Mouse (Mus musculus) heart, adult 2 months (tissue): ENCODE measurements at regions not wholly inside any gene's neighbourhood (a gene's known extent, or its start where the extent isn't known, plus 50 kb on each side); places are given as distances from the start of the nearest gene placed in this dataset.
"Not testable (repeated sequence)": the region's sequence is repeated elsewhere in the genome, so short reads cannot be mapped to it uniquely, and the experiment has no call there.

ENCODE experiments used
- CTCF ChIP-seq: fragments of 200-600 bp; IDR thresholded peaks from 2 replicates; pipeline ENCODE4 v1.8.1; 2022; ENCODE audit warnings: antibody characterized with exemption, mild to moderate bottlenecking, moderate library complexity
- EP300 ChIP-seq: fragments of 200-500 bp; IDR thresholded peaks from 2 replicates; pipeline ENCODE4 v1.6.1; 2011; ENCODE audit warnings: low read depth, low read length, control low read depth; ENCODE audit not compliant: insufficient read depth
- POLR2A ChIP-seq: fragments of 200-500 bp; IDR thresholded peaks from 2 replicates; pipeline ENCODE4 v1.6.1; 2011; ENCODE audit warnings: mild to moderate bottlenecking, low read depth, low read length, control low read depth; ENCODE audit not compliant: insufficient read depth

DNA sequence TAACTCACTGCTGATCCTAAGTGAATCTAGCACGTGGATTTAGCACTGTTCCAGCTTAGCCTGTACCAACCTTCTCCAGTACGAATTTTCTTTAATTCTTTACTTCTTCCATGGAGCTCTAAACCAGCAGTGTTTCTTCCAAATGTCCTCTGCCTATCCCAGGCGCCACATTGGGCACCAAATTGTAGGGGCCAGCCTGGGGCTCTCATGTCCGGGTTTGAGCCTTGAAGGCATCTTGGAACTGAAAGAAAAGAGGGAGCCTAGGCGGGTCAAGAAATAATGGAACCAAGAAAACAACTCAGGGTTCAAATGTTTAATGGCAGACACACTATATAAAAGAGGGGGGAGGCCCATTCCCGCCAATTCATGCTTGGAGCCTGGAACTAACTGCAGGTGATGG, 69.9 kb downstream of the Btbd35f17 start:
- not testable (repeated sequence) for TF ChIP-seq POLR2A, CTCF, EP300
